Mouse (Mus musculus): Measurements from ENCODE around the gene Fbxw4. TPM values are rescaled to one million over a fixed set of nuclear protein-coding genes. Genes with fewer than 3 reads are reported as not detected.

The Fbxw4 gene
- polyA plus RNA-seq, 1 experiment from 2014 or later, result 8.1 TPM

DNA sequence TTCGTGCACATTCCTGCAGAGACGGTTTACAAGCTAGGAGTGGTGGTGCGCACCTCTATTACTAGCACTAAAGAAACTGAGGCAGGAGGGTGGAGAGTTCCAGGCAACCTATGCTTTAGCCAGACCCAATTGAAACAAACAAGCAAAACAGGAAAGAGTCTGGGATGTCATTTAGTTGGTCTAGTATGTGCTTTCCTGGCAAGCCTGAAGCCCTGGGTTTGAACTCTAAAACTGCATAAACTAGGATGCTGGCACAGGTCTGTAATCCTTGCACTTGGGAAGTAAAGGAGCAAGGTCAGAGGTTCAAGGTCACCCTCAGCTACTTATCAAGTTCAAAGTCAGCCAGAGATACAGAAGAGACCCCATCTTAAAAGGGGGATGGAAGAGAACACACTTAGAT lies 118.1 kb downstream of the Fbxw4 start:
- WGBS, result 16% methylated on average over 3 of the region's 3 CpGs
- Histone ChIP-seq H3K27ac (replicated peaks; ENCODE audit: low read depth, low read length) (peak overlapping the region; percentile 49; the same call in 1 of the 2 replicates), H3K27me3 (ENCODE audit: control insufficient read depth, insufficient read depth, low read length) (peaks cover 53% of the 10 kb centered on the region), H3K9me3 (ENCODE audit: control insufficient read depth, low read length) (no peaks in the 10 kb centered on the region), H3K9ac (replicated peaks; ENCODE audit: low read length) (peak overlapping the region; percentile 60; the same call in 1 of the 2 replicates), H3K36me3 (ENCODE audit: control insufficient read depth, insufficient read depth, low read length) (no peaks in the 10 kb centered on the region), H3K4me2 (ENCODE audit: low read length) (peak overlapping the region; percentile 71), H3K4me1 (ENCODE audit: control insufficient read depth, insufficient read depth, low read length) (0 out of 2 replicates have a peak, but pooled peaks cover 3% of the 10 kb centered on the region), H3K4me3 (replicated peaks; ENCODE audit: low read depth, low read length) (peak overlapping the region; percentile 38)
- no peak for ATAC-seq (ENCODE audit: low FRiP score, low TSS enrichment)
- no peak for DNase-seq

DNA sequence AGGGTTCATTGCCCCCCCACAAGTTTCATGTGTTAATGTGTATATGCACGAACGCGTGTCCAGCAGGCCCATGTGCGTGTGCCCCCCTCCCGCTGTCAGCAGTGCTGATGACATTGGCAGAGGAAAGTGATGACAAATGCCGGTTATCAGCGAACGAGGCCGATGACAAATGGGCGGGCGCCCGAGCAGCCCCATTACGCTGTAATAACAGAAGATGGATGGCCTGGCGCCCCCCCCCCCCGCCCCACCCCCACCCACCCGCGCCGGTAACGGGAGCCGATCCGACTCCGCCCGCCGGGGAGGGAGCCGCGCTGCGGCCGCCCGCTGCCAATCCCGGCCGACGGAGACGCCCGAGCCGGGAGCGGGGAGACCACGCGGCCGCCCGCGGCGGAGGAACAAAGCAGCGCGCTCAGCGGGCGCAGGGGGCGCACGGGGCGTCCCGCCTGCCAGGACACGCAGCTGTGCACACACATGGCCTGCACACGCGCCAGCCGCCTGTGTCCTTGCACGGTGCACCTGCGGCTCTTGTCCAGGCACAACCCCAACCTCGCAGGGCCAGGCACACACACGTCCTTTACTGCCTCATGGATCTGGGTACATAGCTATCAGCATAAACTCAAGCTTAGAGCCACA lies 118.6 kb downstream of the Fbxw4 start:
- DNase-seq (peak; percentile 87), ATAC-seq (ENCODE audit: low FRiP score, low TSS enrichment) (peak; percentile 66)
- Histone ChIP-seq H3K4me1 (ENCODE audit: control insufficient read depth, insufficient read depth, low read length) (0 out of 2 replicates have a peak, but pooled peaks cover 3% of the 10 kb centered on the region), H3K4me2 (ENCODE audit: low read length) (peak overlapping the region; percentile 71), H3K27me3 (ENCODE audit: control insufficient read depth, insufficient read depth, low read length) (peaks cover 48% of the 10 kb centered on the region), H3K9me3 (ENCODE audit: control insufficient read depth, low read length) (no peaks in the 10 kb centered on the region), H3K4me3 (replicated peaks; ENCODE audit: low read depth, low read length) (peak overlapping the region; percentile 38), H3K36me3 (ENCODE audit: control insufficient read depth, insufficient read depth, low read length) (no peaks in the 10 kb centered on the region), H3K9ac (replicated peaks; ENCODE audit: low read length) (peak overlapping the region; percentile 60), H3K27ac (replicated peaks; ENCODE audit: low read depth, low read length) (peak overlapping the region; percentile 49; the same call in 1 of the 2 replicates)
- WGBS, result under 1% methylated on average over 54 of the region's 58 CpGs

DNA sequence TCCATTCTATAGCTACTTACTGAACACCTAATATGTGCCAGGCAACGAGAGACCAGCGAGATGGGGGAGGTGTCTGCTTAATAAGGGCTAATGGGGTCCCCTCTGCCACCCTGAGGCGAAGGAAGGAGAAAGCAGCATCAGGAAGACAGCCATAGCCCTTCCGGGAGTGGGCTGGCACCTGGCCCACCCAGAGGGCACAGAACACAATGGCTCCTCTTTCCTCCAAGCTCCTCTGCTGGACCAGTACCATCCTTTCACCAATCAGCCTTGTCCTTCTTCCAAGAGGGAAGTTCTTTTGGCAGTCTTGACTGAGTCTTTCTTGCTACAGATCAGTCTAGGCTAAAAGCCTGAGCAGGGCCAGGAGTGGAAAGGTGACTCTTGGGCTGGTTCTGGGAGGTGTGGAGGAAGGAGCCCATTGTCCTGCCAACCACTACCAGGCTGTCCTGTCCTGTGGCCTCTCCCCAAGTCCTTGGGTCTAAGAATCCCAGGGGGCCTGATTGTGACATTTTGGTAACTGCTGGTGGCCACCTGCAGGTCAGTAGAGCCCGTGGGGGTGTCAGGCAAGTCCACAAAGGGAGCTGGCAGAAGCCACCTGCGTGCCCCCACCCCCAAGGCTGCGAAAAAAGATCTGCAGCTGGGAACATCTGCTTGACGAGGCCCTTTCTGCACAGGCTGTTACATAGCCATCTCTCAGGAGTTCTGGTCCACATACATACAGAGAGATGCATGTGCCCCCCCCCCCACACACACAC lies 119.3 kb downstream of the Fbxw4 start:
- Histone ChIP-seq H3K36me3 (ENCODE audit: control insufficient read depth, insufficient read depth, low read length) (no peaks in the 10 kb centered on the region), H3K4me3 (replicated peaks; ENCODE audit: low read depth, low read length) (peak overlapping the region; percentile 38), H3K4me1 (ENCODE audit: control insufficient read depth, insufficient read depth, low read length) (0 out of 2 replicates have a peak, but pooled peaks cover 3% of the 10 kb centered on the region), H3K27ac (replicated peaks; ENCODE audit: low read depth, low read length) (no peak overlapping the region; the same call in 1 of the 2 replicates), H3K27me3 (ENCODE audit: control insufficient read depth, insufficient read depth, low read length) (peaks cover 41% of the 10 kb centered on the region), H3K9ac (replicated peaks; ENCODE audit: low read length) (peak overlapping the region; percentile 60), H3K9me3 (ENCODE audit: control insufficient read depth, low read length) (no peaks in the 10 kb centered on the region), H3K4me2 (ENCODE audit: low read length) (peak overlapping the region; percentile 71)
- DNase-seq (peak; percentile 33), ATAC-seq (ENCODE audit: low FRiP score, low TSS enrichment) (no peak; the same call in 1 of the 2 replicates)
- 30% methylated on average over 8 of the region's 8 CpGs for WGBS

DNA sequence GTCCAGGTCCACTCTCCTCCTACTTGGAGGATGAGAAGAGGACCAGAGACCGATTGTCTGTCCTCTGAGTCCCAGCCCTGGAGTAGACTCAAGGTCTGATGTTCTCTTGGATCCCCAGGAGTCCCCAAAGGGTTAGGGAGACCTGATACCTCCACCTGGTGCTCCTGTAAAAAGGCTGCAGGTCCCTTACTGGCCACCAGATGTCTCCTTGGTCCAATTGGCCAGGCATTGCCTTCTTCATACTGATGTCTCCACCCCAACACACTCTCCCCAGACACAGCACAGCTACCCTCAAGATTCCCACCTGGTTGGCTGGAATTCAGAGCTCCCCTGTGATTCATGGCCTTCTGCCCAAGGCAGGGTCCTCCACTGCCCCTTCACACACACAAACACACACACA lies 122.6 kb downstream of the Fbxw4 start:
- no peaks in the 10 kb centered on the region for H3K9me3 ChIP-seq (ENCODE audit: control insufficient read depth, low read length)
- H3K4me1 ChIP-seq (ENCODE audit: control insufficient read depth, insufficient read depth, low read length), result 0 out of 2 replicates have a peak, but pooled peaks cover 3% of the 10 kb centered on the region
- H3K36me3 ChIP-seq (ENCODE audit: control insufficient read depth, insufficient read depth, low read length), result no peaks in the 10 kb centered on the region
- no peak overlapping the region for H3K4me3 ChIP-seq (replicated peaks; ENCODE audit: low read depth, low read length)
- H3K27me3 ChIP-seq (ENCODE audit: control insufficient read depth, insufficient read depth, low read length), result peaks cover 10% of the 10 kb centered on the region
- no peak overlapping the region for H3K4me2 ChIP-seq (ENCODE audit: low read length)
- WGBS, result 71% methylated on average over 1 of the region's 1 CpGs
- no peak overlapping the region for H3K27ac ChIP-seq (replicated peaks; ENCODE audit: low read depth, low read length)
- no peak overlapping the region for H3K9ac ChIP-seq (replicated peaks; ENCODE audit: low read length)
- ATAC-seq (ENCODE audit: low FRiP score, low TSS enrichment) (no peak), DNase-seq (peak; percentile 65)

DNA sequence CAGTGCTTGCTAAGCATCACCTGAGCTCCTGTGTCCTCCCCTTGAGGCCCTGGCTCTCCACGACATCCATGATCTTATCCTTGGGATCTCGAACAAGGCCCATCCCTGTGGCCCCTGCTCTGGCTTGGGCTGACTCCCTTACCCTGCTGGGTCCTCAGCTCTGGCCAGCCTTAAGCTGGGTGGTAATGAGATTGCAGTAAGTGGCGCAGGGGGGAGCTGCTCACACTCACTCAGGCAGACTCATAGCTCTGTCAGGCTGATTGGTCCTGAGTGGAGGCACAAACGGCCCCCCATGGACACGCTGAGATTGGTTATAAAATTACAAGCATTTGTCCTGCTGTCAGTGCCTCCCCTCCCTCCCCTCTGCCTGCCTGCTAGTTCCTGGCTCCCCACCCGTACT lies 124.2 kb downstream of the Fbxw4 start:
- H3K4me2 ChIP-seq (ENCODE audit: low read length), result no peak overlapping the region
- 71% methylated on average over 6 of the region's 6 CpGs for WGBS
- 0 out of 2 replicates have a peak, but pooled peaks cover 3% of the 10 kb centered on the region for H3K4me1 ChIP-seq (ENCODE audit: control insufficient read depth, insufficient read depth, low read length)
- no peaks in the 10 kb centered on the region for H3K9me3 ChIP-seq (ENCODE audit: control insufficient read depth, low read length)
- H3K27ac ChIP-seq (replicated peaks; ENCODE audit: low read depth, low read length), result no peak overlapping the region
- no peaks in the 10 kb centered on the region for H3K36me3 ChIP-seq (ENCODE audit: control insufficient read depth, insufficient read depth, low read length)
- H3K9ac ChIP-seq (replicated peaks; ENCODE audit: low read length), result no peak overlapping the region
- DNase-seq (no peak), ATAC-seq (ENCODE audit: low FRiP score, low TSS enrichment) (no peak)
- no peak overlapping the region for H3K4me3 ChIP-seq (replicated peaks; ENCODE audit: low read depth, low read length)
- H3K27me3 ChIP-seq (ENCODE audit: control insufficient read depth, insufficient read depth, low read length), result peaks cover 2% of the 10 kb centered on the region; the same call in 1 of the 2 replicates

DNA sequence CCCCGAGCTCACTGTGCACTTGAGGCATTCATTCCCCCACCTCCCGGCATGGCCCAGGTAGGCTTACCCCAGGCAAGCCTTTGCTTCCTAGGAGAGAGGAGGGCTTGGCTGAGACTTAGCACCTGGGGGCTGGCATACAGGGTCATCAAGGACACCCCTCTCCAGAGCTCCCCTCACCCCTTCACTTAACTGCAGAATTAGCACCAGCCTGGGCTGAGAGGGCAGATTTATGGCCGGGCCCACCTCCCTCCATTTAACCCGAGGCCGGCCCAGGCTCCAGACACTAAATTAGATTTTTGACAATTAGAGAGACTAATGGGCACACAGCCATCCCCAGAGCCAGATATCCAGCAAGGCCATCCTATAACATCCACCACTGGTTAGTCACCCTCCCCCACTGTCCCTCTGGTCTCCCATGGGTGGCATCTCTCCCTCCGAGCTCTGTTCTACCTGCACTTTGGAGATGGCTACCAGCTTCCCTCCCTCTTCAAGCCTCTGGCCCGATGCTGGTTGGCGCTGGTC lies 124.8 kb downstream of the Fbxw4 start:
- H3K9ac ChIP-seq (replicated peaks; ENCODE audit: low read length), result no peak overlapping the region
- no peak overlapping the region for H3K4me2 ChIP-seq (ENCODE audit: low read length)
- 0 out of 2 replicates have a peak, but pooled peaks cover 1% of the 10 kb centered on the region for H3K4me1 ChIP-seq (ENCODE audit: control insufficient read depth, insufficient read depth, low read length)
- peaks cover 3% of the 10 kb centered on the region for H3K36me3 ChIP-seq (ENCODE audit: control insufficient read depth, insufficient read depth, low read length)
- ATAC-seq (ENCODE audit: low FRiP score, low TSS enrichment) (no peak), DNase-seq (no peak)
- H3K27me3 ChIP-seq (ENCODE audit: control insufficient read depth, insufficient read depth, low read length), result no peaks in the 10 kb centered on the region
- 85% methylated on average over 8 of the region's 8 CpGs for WGBS
- H3K27ac ChIP-seq (replicated peaks; ENCODE audit: low read depth, low read length), result no peak overlapping the region
- H3K4me3 ChIP-seq (replicated peaks; ENCODE audit: low read depth, low read length), result no peak overlapping the region
- no peaks in the 10 kb centered on the region for H3K9me3 ChIP-seq (ENCODE audit: control insufficient read depth, low read length)

DNA sequence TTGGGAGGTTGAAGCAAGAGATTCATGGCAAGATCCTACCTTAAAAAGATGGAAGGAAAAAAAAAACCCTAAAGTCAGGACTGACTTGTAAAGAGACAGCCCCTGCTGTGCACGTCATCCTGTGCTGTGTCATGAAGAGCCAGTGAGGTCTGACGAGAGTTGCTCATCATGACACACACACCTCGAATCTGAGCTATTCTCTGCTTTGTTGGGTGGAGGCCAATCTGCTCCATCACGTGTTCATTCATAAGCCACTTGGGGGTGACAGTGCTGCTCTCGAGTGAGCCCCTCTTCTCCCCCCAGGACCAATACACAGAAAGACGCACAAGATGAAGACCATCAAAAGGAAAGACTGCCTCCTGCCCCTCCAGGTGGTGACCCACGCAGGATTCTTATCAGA lies 126.5 kb downstream of the Fbxw4 start:
- Histone ChIP-seq H3K9me3 (ENCODE audit: control insufficient read depth, low read length) (no peaks in the 10 kb centered on the region), H3K4me1 (ENCODE audit: control insufficient read depth, insufficient read depth, low read length) (no peaks in the 10 kb centered on the region), H3K4me3 (replicated peaks; ENCODE audit: low read depth, low read length) (no peak overlapping the region), H3K9ac (replicated peaks; ENCODE audit: low read length) (no peak overlapping the region), H3K36me3 (ENCODE audit: control insufficient read depth, insufficient read depth, low read length) (peaks cover 19% of the 10 kb centered on the region), H3K27ac (replicated peaks; ENCODE audit: low read depth, low read length) (no peak overlapping the region), H3K27me3 (ENCODE audit: control insufficient read depth, insufficient read depth, low read length) (no peaks in the 10 kb centered on the region), H3K4me2 (ENCODE audit: low read length) (no peak overlapping the region)
- WGBS, result 67% methylated on average over 7 of the region's 7 CpGs
- DNase-seq, result no peak
- ATAC-seq (ENCODE audit: low FRiP score, low TSS enrichment), result no peak

DNA sequence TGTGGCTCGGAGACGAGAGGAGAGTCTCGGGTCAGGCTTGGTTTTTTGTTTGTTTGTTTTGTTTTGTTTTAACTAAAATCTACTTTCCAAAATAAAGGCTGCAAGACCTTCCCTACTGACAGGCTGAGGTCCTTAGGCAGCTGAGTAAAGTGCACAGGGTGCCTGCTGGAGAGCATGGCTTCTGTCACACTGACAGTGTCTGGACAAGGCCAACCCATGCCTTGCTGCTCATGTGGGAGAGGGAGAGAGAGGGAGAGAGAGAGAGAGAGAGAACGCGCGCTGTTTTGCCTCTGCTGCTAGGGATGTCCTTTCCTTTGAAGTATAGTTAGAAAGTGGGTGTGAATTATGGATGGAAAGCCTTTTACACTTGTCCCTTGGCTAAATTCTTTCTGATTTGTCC lies 128.6 kb downstream of the Fbxw4 start:
- H3K9ac ChIP-seq (replicated peaks; ENCODE audit: low read length), result no peak overlapping the region
- DNase-seq, result no peak
- 77% methylated on average over 6 of the region's 6 CpGs for WGBS
- no peak for ATAC-seq (ENCODE audit: low FRiP score, low TSS enrichment)
- H3K9me3 ChIP-seq (ENCODE audit: control insufficient read depth, low read length), result no peaks in the 10 kb centered on the region
- H3K4me2 ChIP-seq (ENCODE audit: low read length), result no peak overlapping the region
- peaks cover 38% of the 10 kb centered on the region for H3K36me3 ChIP-seq (ENCODE audit: control insufficient read depth, insufficient read depth, low read length)
- H3K27me3 ChIP-seq (ENCODE audit: control insufficient read depth, insufficient read depth, low read length), result no peaks in the 10 kb centered on the region
- no peaks in the 10 kb centered on the region for H3K4me1 ChIP-seq (ENCODE audit: control insufficient read depth, insufficient read depth, low read length)
- H3K27ac ChIP-seq (replicated peaks; ENCODE audit: low read depth, low read length), result no peak overlapping the region
- H3K4me3 ChIP-seq (replicated peaks; ENCODE audit: low read depth, low read length), result no peak overlapping the region

Data from midbrain, embryonic 14.5 days (tissue).